Mouse (Mus musculus) midbrain, embryonic 14.5 days (tissue): ENCODE data around the gene 9530077C05Rik. TPM values are rescaled to one million over a fixed set of nuclear protein-coding genes. Genes with fewer than 3 reads are reported as not detected.

ENCODE experiments used
- ATAC-seq: fragments of 200-750 bp; cut with Nextera tagmentation; 2 replicates; pipeline ENCODE4 v1.8.0; 2017; ENCODE audit warnings: moderate number of reproducible peaks, moderate library complexity; ENCODE audit not compliant: low FRiP score, low TSS enrichment
- DNase-seq: peaks from one replicate; pipeline ENCODE4 v3.0.0-alpha.2; 2015
- H3K27ac ChIP-seq: fragments of 300-500 bp; sonication (generic); replicated peaks from 2 replicates; pipeline ENCODE4 v1.5.1; 2014; ENCODE audit warnings: mild to moderate bottlenecking, low read depth, low read length, moderate library complexity
- H3K27me3 ChIP-seq: fragments of 300-500 bp; sonication (generic); 2 replicates; pipeline ENCODE4 v1.6.1; 2014; ENCODE audit warnings: low read length, control low read depth, mixed read lengths; ENCODE audit not compliant: control insufficient read depth, insufficient read depth
- H3K36me3 ChIP-seq: fragments of 300-500 bp; sonication (generic); 2 replicates; pipeline ENCODE4 v1.6.1; 2014; ENCODE audit warnings: low read length, control low read depth; ENCODE audit not compliant: control insufficient read depth, insufficient read depth
- H3K4me1 ChIP-seq: fragments of 300-500 bp; sonication (generic); 2 replicates; pipeline ENCODE4 v1.6.1; 2014; ENCODE audit warnings: mild to moderate bottlenecking, antibody characterized with exemption, low read length, control low read depth; ENCODE audit not compliant: control insufficient read depth, insufficient read depth
- H3K4me2 ChIP-seq: fragments of 300-500 bp; sonication (generic); 2 replicates; pipeline ENCODE4 v1.6.1; 2014; ENCODE audit warnings: mild to moderate bottlenecking, low read length, moderate library complexity
- H3K4me3 ChIP-seq: fragments of 300-500 bp; sonication (generic); replicated peaks from 2 replicates; pipeline ENCODE4 v1.5.1; 2014; ENCODE audit warnings: low read depth, low read length
- H3K9ac ChIP-seq: fragments of 300-500 bp; sonication (generic); replicated peaks from 2 replicates; pipeline ENCODE4 v1.6.1; 2014; ENCODE audit warnings: mild to moderate bottlenecking, low read length, moderate library complexity
- H3K9me3 ChIP-seq: fragments of 300-500 bp; sonication (generic); 2 replicates; pipeline ENCODE4 v1.6.1; 2016; ENCODE audit warnings: low read length, control low read depth, mixed read lengths; ENCODE audit not compliant: control insufficient read depth
- WGBS: fragments of 180-500 bp; shearing (Covaris S2); extraction: QIAGEN DNeasy Blood & Tissue Kit; methylation state at CpG from one replicate; pipeline ENCODE4 v1.1.7; 2014; 5-methylcytosine and 5-hydroxymethylcytosine counted together
- polyA plus RNA-seq: library from polyadenylated mRNA; unstranded; fragments of >200 nt; fragmentation: Nextera tagmentation; extraction: Ambion mirVana; gene quantifications from 2 replicates; pipeline ENCODE4 v1.2.1, GENCODE M21; 2014

9530077C05Rik gene
- polyA plus RNA-seq, 1 experiment from 2014 or later, result 15.7 TPM

GRCm38 (mm10) chr9:22434101-22434500 lies 22.8 kb downstream of the 9530077C05Rik start:
- no peaks in the 10 kb centered on the region for H3K4me1 ChIP-seq
- H3K4me3 ChIP-seq, result no peak overlapping the region
- no peak overlapping the region for H3K4me2 ChIP-seq
- no peak overlapping the region for H3K27ac ChIP-seq
- ATAC-seq (no peak), DNase-seq (no peak)
- no peak overlapping the region for H3K9ac ChIP-seq
- 93% methylated on average over 2 of the region's 2 CpGs for WGBS
- H3K9me3 ChIP-seq, result no peaks in the 10 kb centered on the region
- 0 out of 2 replicates have a peak, but pooled peaks cover 2% of the 10 kb centered on the region for H3K36me3 ChIP-seq
- no peaks in the 10 kb centered on the region for H3K27me3 ChIP-seq

GRCm38 (mm10) chr9:22438826-22439225 lies 27.5 kb downstream of the 9530077C05Rik start:
- WGBS, result 65% methylated on average over 1 of the region's 1 CpGs
- Histone ChIP-seq H3K27ac (no peak overlapping the region), H3K9ac (no peak overlapping the region), H3K4me2 (no peak overlapping the region), H3K9me3 (no peaks in the 10 kb centered on the region), H3K36me3 (0 out of 2 replicates have a peak, but pooled peaks cover 2% of the 10 kb centered on the region), H3K4me1 (no peaks in the 10 kb centered on the region), H3K4me3 (no peak overlapping the region), H3K27me3 (no peaks in the 10 kb centered on the region)
- ATAC-seq (no peak), DNase-seq (no peak)

GRCm38 (mm10) chr9:22443157-22443556 lies 31.8 kb downstream of the 9530077C05Rik start:
- ATAC-seq (no peak), DNase-seq (no peak)
- H3K27me3 ChIP-seq, result no peaks in the 10 kb centered on the region
- peaks cover 25% of the 10 kb centered on the region for H3K36me3 ChIP-seq
- WGBS, result 92% methylated on average over 10 of the region's 10 CpGs
- no peak overlapping the region for H3K4me2 ChIP-seq
- no peak overlapping the region for H3K9ac ChIP-seq
- H3K27ac ChIP-seq, result no peak overlapping the region
- H3K4me3 ChIP-seq, result no peak overlapping the region
- H3K4me1 ChIP-seq, result no peaks in the 10 kb centered on the region
- H3K9me3 ChIP-seq, result no peaks in the 10 kb centered on the region

DNA sequence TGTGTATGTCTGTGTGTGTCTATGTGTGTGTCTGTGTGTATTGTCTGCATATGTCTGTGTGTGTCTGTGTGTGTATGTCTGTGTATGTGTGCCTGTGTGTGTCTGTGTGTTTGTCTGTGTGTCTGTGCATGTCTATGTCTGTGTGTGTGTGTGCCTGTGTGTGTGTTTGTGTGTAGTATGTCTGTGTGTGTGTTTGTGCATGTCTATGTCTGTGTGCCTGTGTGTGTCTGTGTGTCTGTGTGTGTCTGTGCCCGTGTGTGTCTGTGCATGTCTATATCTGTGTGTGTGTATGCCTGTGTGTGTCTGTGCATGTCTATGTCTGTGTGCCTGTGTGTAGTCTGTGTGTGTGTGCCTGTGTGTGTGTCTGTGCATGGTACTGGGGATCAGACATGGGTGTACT lies 33.8 kb downstream of the 9530077C05Rik start:
- WGBS, result 95% methylated on average over 1 of the region's 1 CpGs

DNA sequence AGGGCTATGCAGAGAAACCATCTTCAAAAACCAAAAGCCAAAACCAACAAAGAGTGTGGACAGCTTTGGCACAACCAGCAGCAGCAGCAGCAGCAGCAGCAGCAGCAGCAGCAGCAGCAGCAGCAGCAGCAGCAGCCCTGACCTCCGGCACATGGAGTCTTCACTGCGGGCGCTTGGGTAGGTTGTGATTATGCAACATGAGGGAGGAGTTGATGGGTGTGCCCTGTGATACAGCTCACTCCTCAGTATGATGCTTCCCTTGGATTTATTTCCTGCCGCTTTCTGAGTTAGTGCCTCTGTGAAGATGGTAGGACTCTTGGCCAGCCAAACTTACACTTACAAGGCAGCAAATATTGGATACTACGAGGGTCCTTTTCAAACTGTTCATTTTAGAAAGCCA lies 35.9 kb downstream of the 9530077C05Rik start:
- H3K36me3 ChIP-seq, result peaks cover 65% of the 10 kb centered on the region
- no peak for ATAC-seq

More for the DNA sequence above, 33.8 kb downstream of the 9530077C05Rik start:
- Histone ChIP-seq H3K4me1 (no peaks in the 10 kb centered on the region), H3K4me2 (no peak overlapping the region), H3K27ac (no peak overlapping the region), H3K9me3 (no peaks in the 10 kb centered on the region), H3K36me3 (peaks cover 44% of the 10 kb centered on the region), H3K9ac (no peak overlapping the region), H3K27me3 (no peaks in the 10 kb centered on the region), H3K4me3 (no peak overlapping the region)
- ATAC-seq, result no peak
- no peak for DNase-seq

DNA sequence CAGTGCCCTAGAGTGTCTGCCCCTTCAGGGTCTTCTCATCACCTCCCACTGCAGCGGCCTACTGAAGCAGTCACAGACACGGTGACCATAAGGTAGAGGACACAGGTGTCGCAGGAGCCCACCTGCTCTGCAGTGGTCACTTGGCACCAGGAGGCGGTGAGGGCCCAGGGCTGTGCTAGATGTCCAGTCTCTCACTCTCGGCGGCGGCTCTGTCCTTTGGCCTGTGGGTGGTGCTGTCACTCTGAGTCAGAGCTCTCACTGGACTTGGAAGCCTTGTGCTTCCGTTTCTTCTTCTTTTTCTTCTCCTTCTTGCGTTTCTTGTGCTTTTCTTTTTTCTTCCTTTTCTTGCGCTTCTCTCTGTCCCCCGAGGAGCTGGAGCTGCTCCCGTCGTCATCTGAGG lies 37.1 kb downstream of the 9530077C05Rik start:
- ATAC-seq (no peak), DNase-seq (no peak)
- 88% methylated on average over 13 of the region's 13 CpGs for WGBS
- H3K9ac ChIP-seq, result no peak overlapping the region
- H3K36me3 ChIP-seq, result peaks cover 77% of the 10 kb centered on the region
- H3K27me3 ChIP-seq, result no peaks in the 10 kb centered on the region
- no peak overlapping the region for H3K4me2 ChIP-seq
- no peak overlapping the region for H3K27ac ChIP-seq
- no peaks in the 10 kb centered on the region for H3K9me3 ChIP-seq
- no peaks in the 10 kb centered on the region for H3K4me1 ChIP-seq
- H3K4me3 ChIP-seq, result no peak overlapping the region

More for the DNA sequence above, 35.9 kb downstream of the 9530077C05Rik start:
- DNase-seq, result no peak
- Histone ChIP-seq H3K9ac (no peak overlapping the region), H3K4me2 (no peak overlapping the region), H3K4me3 (no peak overlapping the region), H3K4me1 (no peaks in the 10 kb centered on the region), H3K27ac (no peak overlapping the region), H3K27me3 (no peaks in the 10 kb centered on the region), H3K9me3 (no peaks in the 10 kb centered on the region)
- WGBS, result 96% methylated on average over 5 of the region's 5 CpGs

GRCm38 (mm10) chr9:22449209-22449608 lies 37.9 kb downstream of the 9530077C05Rik start:
- H3K27me3 ChIP-seq, result no peaks in the 10 kb centered on the region
- WGBS, result 96% methylated on average over 6 of the region's 6 CpGs
- DNase-seq, result no peak
- H3K9me3 ChIP-seq, result no peaks in the 10 kb centered on the region
- H3K4me2 ChIP-seq, result no peak overlapping the region
- no peak overlapping the region for H3K27ac ChIP-seq
- no peaks in the 10 kb centered on the region for H3K4me1 ChIP-seq
- H3K4me3 ChIP-seq, result no peak overlapping the region
- peaks cover 83% of the 10 kb centered on the region for H3K36me3 ChIP-seq
- no peak for ATAC-seq
- H3K9ac ChIP-seq, result no peak overlapping the region

DNA sequence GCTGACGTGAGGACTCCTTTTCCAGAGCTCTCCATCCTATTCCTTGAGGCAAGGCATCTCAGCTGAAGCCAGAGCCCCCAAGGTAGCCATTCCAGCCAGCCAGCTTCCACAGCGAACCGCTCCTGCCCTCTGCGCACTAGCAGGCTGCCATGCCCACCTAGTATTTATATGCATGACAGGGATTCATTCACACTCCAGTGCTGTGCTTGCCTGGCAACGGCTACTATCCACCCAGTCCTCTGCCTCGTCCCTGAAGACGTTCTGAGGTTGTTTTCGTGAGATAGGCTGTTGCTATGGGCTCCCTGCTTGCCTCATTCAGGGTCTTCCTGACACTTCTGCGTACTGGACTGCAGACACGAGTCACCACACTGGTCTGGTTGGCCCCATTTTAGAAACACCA lies 41.4 kb downstream of the 9530077C05Rik start:
- 88% methylated on average over 10 of the region's 10 CpGs for WGBS
- no peaks in the 10 kb centered on the region for H3K27me3 ChIP-seq
- H3K36me3 ChIP-seq, result peaks cover 98% of the 10 kb centered on the region
- ATAC-seq (no peak), DNase-seq (no peak)
- no peak overlapping the region for H3K27ac ChIP-seq
- H3K9me3 ChIP-seq, result no peaks in the 10 kb centered on the region
- no peak overlapping the region for H3K9ac ChIP-seq
- no peaks in the 10 kb centered on the region for H3K4me1 ChIP-seq
- H3K4me2 ChIP-seq, result no peak overlapping the region
- H3K4me3 ChIP-seq, result no peak overlapping the region

- no peaks in the 10 kb centered on the region for H3K4me1 ChIP-seq
- ATAC-seq, result no peak
- WGBS, result 96% methylated on average over 10 of the region's 10 CpGs
- H3K36me3 ChIP-seq, result peaks cover 93% of the 10 kb centered on the region
- no peak overlapping the region for H3K9ac ChIP-seq
- no peak for DNase-seq
- no peaks in the 10 kb centered on the region for H3K27me3 ChIP-seq
- no peak overlapping the region for H3K4me2 ChIP-seq
- no peaks in the 10 kb centered on the region for H3K9me3 ChIP-seq
- H3K27ac ChIP-seq, result no peak overlapping the region
- H3K4me3 ChIP-seq, result no peak overlapping the region
These were observed 42.2 kb downstream of the 9530077C05Rik start for GRCm38 (mm10) chr9:22453501-22453924.
